Mouse (Mus musculus) brain, embryonic 14.5 days (tissue): Measurements from ENCODE around the gene Ykt6. TPM values are rescaled to one million over a fixed set of nuclear protein-coding genes. Genes with fewer than 3 reads are reported as not detected.
A peak's percentile ranks its signal among the peaks of the same experiment; 100 is the strongest.
"Not testable (repeated sequence)": the region's sequence is repeated elsewhere in the genome, so short reads cannot be mapped to it uniquely, and the experiment has no call there.

Source experiments
- DNase-seq: peaks from one replicate; pipeline ENCODE4 v3.0.0-alpha.2; 2011; ENCODE audit warnings: low read depth
- CTCF ChIP-seq: fragments of 200-500 bp; IDR thresholded peaks from 2 replicates; pipeline ENCODE4 v1.5.1; 2012; ENCODE audit warnings: inconsistent platforms, mild to moderate bottlenecking, moderate library complexity, borderline replicate concordance; ENCODE audit not compliant: insufficient read depth, insufficient read length; ENCODE audit errors: extremely low read depth
- POLR2A ChIP-seq: fragments of 200-500 bp; IDR thresholded peaks from 2 replicates; pipeline ENCODE4 v1.6.1; 2012; ENCODE audit warnings: mild to moderate bottlenecking, inconsistent platforms, borderline replicate concordance; ENCODE audit not compliant: poor library complexity, insufficient read depth, insufficient read length, severe bottlenecking; ENCODE audit errors: extremely low read depth
- polyA plus RNA-seq: library from polyadenylated mRNA; depleted of rRNA; stranded (reverse); fragments of >200 nt; gene quantifications from 2 replicates; pipeline ENCODE4 v1.2.3, GENCODE M21; 2012

The Ykt6 gene
- polyA plus RNA-seq, 1 experiment: 106 TPM

- TF ChIP-seq CTCF (no peak), POLR2A (no peak)
- DNase-seq: no peak
Observed at GRCm38 (mm10) chr11:5998472-5998871, 43.0 kb downstream of the Ykt6 start.

DNA sequence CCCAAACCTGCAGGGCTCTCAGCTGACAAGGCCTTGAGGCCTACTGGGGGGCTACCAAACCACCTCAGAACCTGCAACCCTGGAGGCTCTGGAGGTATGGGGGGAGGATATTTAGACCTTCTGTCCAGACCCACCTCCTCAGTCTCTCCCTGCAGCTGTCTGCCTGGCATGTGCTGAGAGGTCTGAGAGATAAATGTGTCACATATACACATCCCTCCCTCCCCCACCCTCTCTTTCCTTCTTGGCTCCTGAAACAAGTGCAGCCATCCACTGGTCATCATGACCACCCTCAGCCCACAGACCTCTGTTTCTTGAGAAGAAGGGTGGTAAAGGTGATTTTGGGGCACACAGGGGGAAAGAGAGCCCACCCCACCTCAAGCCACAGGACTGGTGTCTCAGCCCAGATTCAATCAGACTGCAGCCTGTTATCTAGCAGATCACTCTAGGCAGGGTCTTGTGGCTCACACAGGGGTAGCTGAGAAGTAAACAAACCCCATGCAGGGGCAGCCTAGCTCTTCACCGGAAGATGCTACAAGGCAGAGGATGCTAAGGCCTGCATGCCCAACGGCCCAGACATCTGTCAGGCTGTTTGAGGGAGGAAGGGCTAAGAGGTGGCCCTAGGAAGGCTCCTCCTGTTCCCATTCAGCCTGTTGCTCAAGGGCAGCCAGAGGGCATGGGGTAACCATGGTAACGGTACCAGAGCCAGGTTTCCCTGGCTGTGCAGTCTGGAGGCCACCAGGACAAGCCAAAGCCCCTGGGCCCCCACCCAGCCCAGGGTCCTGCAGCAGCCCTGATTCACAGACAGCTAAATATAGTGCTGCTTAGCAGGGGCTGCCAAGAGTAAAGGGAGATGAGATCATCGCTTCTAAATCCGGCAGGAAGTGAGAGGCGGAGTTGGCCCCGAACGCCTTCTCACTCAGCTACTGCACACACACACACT, 44.6 kb downstream of the Ykt6 start:
- no peak for TF ChIP-seq POLR2A
- TF ChIP-seq CTCF: no peak
- peak; percentile 94 for DNase-seq

GRCm38 (mm10) chr11:6000961-6001682, 45.6 kb downstream of the Ykt6 start:
- TF ChIP-seq POLR2A: no peak
- no peak for TF ChIP-seq CTCF
- no peak for DNase-seq

DNA sequence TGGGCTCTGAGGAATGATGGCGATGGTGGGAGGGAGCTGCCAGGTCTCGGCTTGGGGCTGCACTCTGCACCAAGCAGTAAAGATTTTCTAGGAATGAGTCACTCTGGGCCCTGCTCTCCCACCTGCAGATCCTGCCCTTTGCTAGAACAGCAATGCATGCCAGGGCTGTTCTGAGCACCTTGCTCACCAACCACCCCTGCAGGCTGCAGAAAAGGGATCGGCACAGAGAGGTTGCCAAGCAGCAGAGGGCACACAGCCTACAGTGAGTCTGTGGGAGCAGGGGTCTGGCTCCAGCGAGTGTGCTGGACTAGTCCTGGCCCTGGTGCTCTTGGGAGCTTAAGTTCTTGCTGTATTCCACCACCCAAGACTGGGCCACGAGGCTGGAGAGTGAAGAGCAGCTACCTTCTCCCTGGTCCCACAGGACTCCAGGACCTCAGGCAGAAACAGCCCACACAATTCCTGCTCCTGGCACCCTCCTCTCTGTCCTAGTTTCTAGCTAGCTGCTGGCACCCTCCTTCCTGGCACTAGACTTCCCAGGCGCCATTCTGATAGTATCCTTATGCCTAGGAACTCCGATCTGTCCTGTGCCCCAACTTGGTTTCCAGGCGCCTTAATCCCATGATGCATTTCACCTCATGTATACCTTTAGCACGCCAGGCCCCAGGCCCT, 46.6 kb downstream of the Ykt6 start:
- no peak for DNase-seq
- no peak for TF ChIP-seq CTCF
- no peak for TF ChIP-seq POLR2A

GRCm38 (mm10) chr11:6003046-6003639, 47.6 kb downstream of the Ykt6 start:
- no peak for TF ChIP-seq POLR2A
- peak; percentile 10; the same call in 1 of the 2 replicates for TF ChIP-seq CTCF
- no peak for DNase-seq

- not testable (repeated sequence) for DNase-seq
Observed at GRCm38 (mm10) chr11:6005374-6006043, 50.0 kb downstream of the Ykt6 start.

- not testable (repeated sequence) for DNase-seq
Observed at GRCm38 (mm10) chr11:6006351-6007009, 51.0 kb downstream of the Ykt6 start.

- DNase-seq: not testable (repeated sequence)
Observed at GRCm38 (mm10) chr11:6007010-6007778, 51.7 kb downstream of the Ykt6 start.

- DNase-seq: not testable (repeated sequence)
Observed at GRCm38 (mm10) chr11:6007779-6008128, 52.3 kb downstream of the Ykt6 start.

GRCm38 (mm10) chr11:6010751-6011482, 55.4 kb downstream of the Ykt6 start:
- not testable (repeated sequence) for DNase-seq

- no peak for TF ChIP-seq POLR2A
- no peak for TF ChIP-seq CTCF
- no peak for DNase-seq
Observed at GRCm38 (mm10) chr11:6011879-6012278, 56.4 kb downstream of the Ykt6 start.
